8 mouse cellular contexts compared by ENCODE assay signal in genomic region chrX:136868061-136869040, GRCm38 (mm10). TPM values are rescaled to one million over a fixed set of nuclear protein-coding genes. Genes with fewer than 3 reads are reported as not detected.
DNase-seq lines count a peak whose midpoint lies in the region; ATAC-seq lines count a peak whose summit lies in the region.

Gene Rab9b (minus strand): TSS chrX:136868755.

- H3K4me1 ChIP-seq in megakaryocyte, embryonic 14.5 days, result peaks cover 6% of the 10 kb centered on the region; the same call in 1 of the 2 replicates
- no peaks in the 10 kb centered on the region for H3K4me1 ChIP-seq in liver, embryonic 16.5 days (ENCODE audit: control insufficient read depth, low read depth, low read length)

- H3K27ac ChIP-seq in liver, embryonic 16.5 days (ENCODE audit: low read length), result no peak within 1 kb of the TSS

- no peaks in the 10 kb centered on the region for H3K36me3 ChIP-seq in megakaryocyte, embryonic 14.5 days (replicated peaks; ENCODE audit: low read length)
- H3K36me3 ChIP-seq in liver, embryonic 16.5 days (ENCODE audit: control insufficient read depth, insufficient read depth), result no peaks in the 10 kb centered on the region

- no peak within 1 kb of the TSS for H3K9ac ChIP-seq in liver, embryonic 16.5 days (ENCODE audit: low read depth, low read length)

- H3K4me3 ChIP-seq in megakaryocyte, embryonic 14.5 days (replicated peaks), result peak within 1 kb of the TSS; percentile 89
- H3K4me3 ChIP-seq in liver, embryonic 16.5 days (ENCODE audit: low read depth, low read length), result peak within 1 kb of the TSS; percentile 34

- H3K9me3 ChIP-seq in megakaryocyte, embryonic 14.5 days, result no peaks in the 10 kb centered on the region
- H3K9me3 ChIP-seq in liver, embryonic 16.5 days (replicated peaks; ENCODE audit: control insufficient read depth, low read length), result no peaks in the 10 kb centered on the region

- DNase-seq in cerebellum, adult 9-11 months, result peak; percentile 76
- peak; percentile 24 to 65 for DNase-seq in frontal cortex, adult 2 months (ENCODE audit: extremely low spot score in 1 of 2, low spot score in 1 of 2)
- DNase-seq in layer of hippocampus, adult 18-20 months (ENCODE audit: low spot score in 2 of 2), result peak; percentile 32 to 68
- DNase-seq in right cerebral cortex, adult 2 months (ENCODE audit: low spot score in 2 of 2), result peak; percentile 48 to 56
- no peak for DNase-seq in yolk sac, embryonic 10.5 days (ENCODE audit: low spot score)

- H3K4me2 ChIP-seq in liver, embryonic 16.5 days (ENCODE audit: low read depth, low read length), result peak within 1 kb of the TSS; percentile 49

- WGBS in liver, embryonic 16.5 days (ENCODE audit: insufficient replicate concordance), result 17% methylated on average over 28 of the region's 36 CpGs

- ATAC-seq in megakaryocyte, adult 5-6 weeks (ENCODE audit: poor library complexity, severe bottlenecking), result no peak
- ATAC-seq in liver, embryonic 16.5 days (ENCODE audit: low read depth), result no peak

- peaks cover 15% of the 10 kb centered on the region for H3K27me3 ChIP-seq in megakaryocyte, embryonic 14.5 days (replicated peaks)
- no peaks in the 10 kb centered on the region for H3K27me3 ChIP-seq in liver, embryonic 16.5 days (ENCODE audit: control insufficient read depth, insufficient read depth, low read depth, low read length)

RNA-seq across cellular contexts. Expression of gene Rab9b, which starts in this region (rescaled TPM):
- polyA plus RNA-seq in megakaryocyte, embryonic 14.5 days (2012; ENCODE audit: insufficient read depth, low replicate concordance), result not detected in 2 replicates
- total RNA-seq in megakaryocyte, adult 5-6 weeks (2015), result not detected in 2 replicates
- total RNA-seq in megakaryocyte, adult 5-6 weeks (2017), result not detected in 2 replicates
- polyA plus RNA-seq in frontal cortex, adult 2 months (2012; rRNA removed), result 6.7 and 8.9 TPM in 2 replicates
- total RNA-seq in layer of hippocampus, adult 18-20 months (2021), result 10 to 100 TPM; 16.9 to 30.6 TPM
- not detected in 2 replicates for polyA plus RNA-seq in liver, embryonic 16.5 days (2015; fragmentation: Nextera tagmentation; extraction: Ambion mirVana)

Comparison
In these comparisons a context has a peak if more than half of its experiments do, and no peak if none do; other contexts are left out.
1. RNA of gene Rab9b (total RNA-seq): 16.9 to 30.6 TPM in layer of hippocampus, adult 18-20 months; not detected in megakaryocyte, adult 5-6 weeks; every median in the first group is over 10 times any median in the second.